Mouse (Mus musculus) G1E (cell line): ENCODE measurements around the gene Il1f5. TPM values are rescaled to one million over a fixed set of nuclear protein-coding genes. Genes with fewer than 3 reads are reported as not detected.

Experiments used
- ATAC-seq: 2 replicates; pipeline ENCODE4 v1.8.0; 2016; ENCODE audit warnings: mild to moderate bottlenecking; ENCODE audit not compliant: insufficient number of reproducible peaks, poor library complexity, low FRiP score, severe bottlenecking; ENCODE audit errors: extremely low read depth
- DNase-seq: peaks from one replicate; pipeline ENCODE4 v3.0.0; 2012; ENCODE audit warnings: low spot score
- H3K27me3 ChIP-seq: 2 replicates; pipeline ENCODE4 v1.6.1; 2012; ENCODE audit warnings: mild to moderate bottlenecking, low read length, inconsistent platforms; ENCODE audit not compliant: insufficient read depth
- H3K36me3 ChIP-seq: replicated peaks from 2 replicates; pipeline ENCODE3; 2012; ENCODE audit warnings: mild to moderate bottlenecking, inconsistent platforms
- H3K4me1 ChIP-seq: 2 replicates; pipeline ENCODE4 v1.6.1; 2012; ENCODE audit warnings: low read depth, low read length, inconsistent platforms, mixed read lengths; ENCODE audit not compliant: insufficient read depth
- H3K4me3 ChIP-seq: 2 replicates; pipeline ENCODE4 v1.5.1; 2012; ENCODE audit warnings: low read depth, mild to moderate bottlenecking, inconsistent platforms, low read length, moderate library complexity, mixed read lengths
- H3K9me3 ChIP-seq: replicated peaks from 2 replicates; pipeline ENCODE4 v1.6.1; 2012; ENCODE audit warnings: inconsistent platforms
- CTCF ChIP-seq: IDR thresholded peaks from 2 replicates; pipeline ENCODE4 v1.5.1; 2012; ENCODE audit warnings: low read depth, low read length, inconsistent platforms, mixed read lengths
- GATA1 ChIP-seq: IDR thresholded peaks from 2 replicates; pipeline ENCODE4 v1.6.1; 2012; ENCODE audit warnings: borderline replicate concordance, low read length, inconsistent platforms, mixed read lengths
- GATA2 ChIP-seq: IDR thresholded peaks from 2 replicates; pipeline ENCODE4 v1.6.1; 2012; ENCODE audit warnings: low read depth, low read length, inconsistent platforms, borderline replicate concordance
- POLR2AphosphoS5 ChIP-seq: IDR thresholded peaks from 2 replicates; pipeline ENCODE4 v1.6.1; 2012; ENCODE audit warnings: low read depth, low read length, inconsistent platforms; ENCODE audit not compliant: insufficient replicate concordance
- TAL1 ChIP-seq: conservative IDR thresholded peaks from 2 replicates; pipeline ENCODE4 v1.6.1; 2012; ENCODE audit warnings: low read depth, low read length, inconsistent platforms, mixed read lengths
- polyA plus RNA-seq: library from polyadenylated mRNA; stranded (reverse); fragments of >175 nt; gene quantifications from 2 replicates; pipeline ENCODE4 v1.2.3, GENCODE M21; 2012
- total RNA-seq, 2 experiments: library from RNA; stranded (forward) in 1 of 2; stranded (reverse) in 1 of 2; fragments of 200-1000 nt in 1 of 2; fragments of >200 nt in 1 of 2; fragmentation: Nextera tagmentation in 1 of 2; gene quantifications; 2 replicates each; pipeline ENCODE4 v1.2.3; 2014 to 2017

Gene Il1f5
- total RNA-seq (2014; fragmentation: Nextera tagmentation), result not detected in 2 replicates
- 0.22 and 0.41 TPM in 2 replicates for total RNA-seq (2017)
- not detected in 2 replicates for polyA plus RNA-seq

DNA sequence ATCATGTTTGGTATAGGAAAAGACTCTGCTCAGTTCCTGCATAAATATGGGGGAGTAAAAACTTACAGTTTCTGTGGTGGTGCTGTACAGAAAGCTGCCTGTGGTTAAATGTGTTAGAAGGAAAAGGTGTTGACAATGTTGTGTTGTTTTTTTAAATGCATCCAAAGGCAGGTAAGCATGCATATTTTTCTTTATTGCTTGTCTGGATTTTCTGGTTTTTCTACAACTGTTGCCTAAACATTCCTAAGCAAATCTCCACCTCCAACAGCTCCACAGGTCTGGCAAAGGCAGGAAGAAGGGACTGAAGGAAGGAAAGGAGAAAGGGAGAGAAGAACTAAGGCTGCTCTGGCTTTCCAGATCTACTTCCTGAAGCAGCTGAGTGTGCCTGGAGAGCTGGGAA is at the start of gene Il1f5:
TSS of gene Il1f5 (plus strand) at position 301 of the 400 bp plus-strand sequence.
- Histone ChIP-seq H3K4me1 (no peaks in the 10 kb centered on the region), H3K36me3 (no peaks in the 10 kb centered on the region), H3K9me3 (no peaks in the 10 kb centered on the region), H3K27me3 (no peaks in the 10 kb centered on the region), H3K4me3 (no peak within 1 kb of the TSS)
- ATAC-seq (no peak), DNase-seq (no peak)
- TF ChIP-seq GATA2 (no peak), GATA1 (no peak), POLR2AphosphoS5 (no peak), TAL1 (no peak), CTCF (no peak)

DNA sequence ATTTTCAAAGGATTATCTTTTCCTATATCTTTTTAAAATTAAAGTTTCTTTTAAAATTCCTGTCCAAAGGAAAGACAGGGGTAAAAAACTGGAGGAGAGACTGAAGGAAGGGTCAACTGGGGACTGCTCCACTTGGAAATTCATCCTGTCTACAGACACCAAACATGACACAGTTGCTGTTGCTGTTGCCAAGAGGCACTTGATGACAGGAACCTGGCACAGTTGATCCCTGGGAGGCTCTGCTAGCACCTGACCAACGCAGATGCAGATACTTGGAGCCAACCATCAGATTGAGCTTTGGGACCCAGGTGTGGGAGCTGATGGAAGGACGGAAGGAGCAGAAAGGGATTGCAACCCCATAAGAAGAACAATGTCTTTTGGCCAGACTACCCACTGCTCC is 49.6 kb upstream of the Il1f5 start:
- H3K4me1 ChIP-seq, result no peaks in the 10 kb centered on the region
- DNase-seq, result no peak
- ATAC-seq, result no peak
- H3K4me3 ChIP-seq, result no peak overlapping the region
- 0 out of 2 replicates have a peak, but pooled peaks cover 3% of the 10 kb centered on the region for H3K27me3 ChIP-seq
- no peak for TF ChIP-seq GATA1
- no peak for TF ChIP-seq CTCF
- TF ChIP-seq GATA2, result no peak
- no peak for TF ChIP-seq POLR2AphosphoS5
- TF ChIP-seq TAL1, result no peak
- H3K9me3 ChIP-seq, result no peaks in the 10 kb centered on the region
- H3K36me3 ChIP-seq, result no peaks in the 10 kb centered on the region

DNA sequence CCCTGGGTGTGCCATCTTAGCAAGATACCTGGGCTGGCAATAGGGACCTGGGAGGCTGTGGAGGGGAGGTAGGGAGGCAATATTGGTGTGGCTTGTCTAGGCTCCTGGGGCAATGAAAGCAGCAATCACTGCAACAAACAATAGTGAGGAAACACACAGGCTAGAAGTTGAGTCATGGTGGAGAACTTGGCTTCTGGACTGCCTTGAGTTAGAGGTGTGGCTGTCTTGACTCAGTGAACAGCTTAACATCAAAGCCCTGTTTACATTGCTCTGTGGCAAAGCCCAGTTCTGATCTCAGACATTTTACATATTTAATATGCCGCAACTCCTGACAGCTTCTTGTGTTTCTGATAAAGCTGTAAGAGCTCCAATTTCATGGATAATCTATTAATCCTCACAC is 9.3 kb upstream of the Il1f5 start:
- Histone ChIP-seq H3K4me1 (no peaks in the 10 kb centered on the region), H3K4me3 (no peak overlapping the region), H3K9me3 (no peaks in the 10 kb centered on the region), H3K36me3 (no peaks in the 10 kb centered on the region), H3K27me3 (no peaks in the 10 kb centered on the region)
- TF ChIP-seq CTCF, result no peak
- no peak for TF ChIP-seq POLR2AphosphoS5
- no peak for TF ChIP-seq GATA2
- TF ChIP-seq GATA1, result no peak
- no peak for TF ChIP-seq TAL1
- ATAC-seq, result no peak
- DNase-seq, result no peak

DNA sequence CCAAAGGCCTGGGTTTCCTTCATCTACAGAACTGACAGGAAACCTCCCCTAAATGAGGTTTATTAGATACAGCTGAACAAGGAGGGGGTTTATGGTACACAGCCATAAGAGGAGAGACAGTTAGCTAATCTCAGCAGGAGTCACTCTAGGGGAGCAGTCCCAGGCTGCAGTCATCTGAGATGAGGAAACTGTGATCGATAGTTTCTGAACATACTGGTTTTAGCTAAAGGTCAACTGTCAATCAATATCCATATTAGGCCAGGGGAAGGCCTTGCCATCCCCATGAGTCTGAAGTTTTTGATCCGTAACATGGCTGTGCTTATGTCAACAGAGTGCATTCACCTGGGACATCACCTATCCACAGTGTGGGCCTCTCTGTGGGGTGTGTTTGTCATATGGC is 3.1 kb upstream of the Il1f5 start:
- ATAC-seq (no peak), DNase-seq (no peak)
- no peaks in the 10 kb centered on the region for H3K27me3 ChIP-seq
- no peaks in the 10 kb centered on the region for H3K36me3 ChIP-seq
- no peaks in the 10 kb centered on the region for H3K4me1 ChIP-seq
- no peak overlapping the region for H3K4me3 ChIP-seq
- H3K9me3 ChIP-seq, result no peaks in the 10 kb centered on the region
- TF ChIP-seq GATA1, result no peak

DNA sequence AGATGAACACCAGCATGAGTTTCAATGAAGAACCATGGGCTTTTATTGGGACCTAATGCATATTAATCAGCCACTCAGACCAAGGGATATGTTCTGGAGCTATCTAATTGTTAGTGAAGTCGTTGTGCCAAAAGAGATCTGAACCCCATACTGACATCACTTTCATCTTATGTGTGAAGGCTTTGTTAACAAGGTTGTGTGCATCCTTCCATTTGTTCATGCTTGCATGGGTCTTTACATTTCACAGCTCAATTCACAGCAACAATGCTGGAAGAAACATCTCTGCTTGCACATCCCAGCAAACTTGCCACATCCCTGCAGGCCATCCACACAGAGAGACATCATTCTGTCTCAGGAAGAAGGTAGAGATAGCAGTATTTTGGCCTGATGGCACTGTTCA is 1.6 kb upstream of the Il1f5 start:
- no peak for ATAC-seq
- no peaks in the 10 kb centered on the region for H3K27me3 ChIP-seq
- H3K9me3 ChIP-seq, result no peaks in the 10 kb centered on the region
- H3K4me1 ChIP-seq, result no peaks in the 10 kb centered on the region
- no peak overlapping the region for H3K4me3 ChIP-seq
- H3K36me3 ChIP-seq, result no peaks in the 10 kb centered on the region
- TF ChIP-seq GATA1 (no peak), GATA2 (no peak), CTCF (no peak)
- DNase-seq, result no peak

DNA sequence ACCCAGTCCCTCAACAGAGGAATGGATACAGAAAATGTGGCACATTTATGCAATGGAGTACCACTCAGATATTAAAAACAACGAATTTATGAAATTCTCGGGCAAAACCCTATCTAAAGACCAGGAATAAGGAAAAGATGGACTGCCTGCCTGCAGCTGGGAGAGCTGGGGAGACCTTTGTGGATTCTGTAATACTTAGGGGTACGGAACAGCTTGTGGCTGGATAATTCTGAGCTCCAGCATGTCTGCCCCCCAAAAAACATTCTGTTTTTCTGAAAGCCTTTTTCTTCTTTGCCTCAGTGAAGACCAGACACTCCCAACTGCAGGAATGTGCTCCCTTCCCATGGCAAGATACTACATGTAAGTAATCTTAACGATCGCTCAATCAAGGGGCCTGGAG is 14.1 kb downstream of the Il1f5 start, which contains the start of gene Il1f10:
TSS of gene Il1f10 (plus strand) at position 301 of the 400 bp plus-strand sequence.
- Histone ChIP-seq H3K27me3 (no peaks in the 10 kb centered on the region), H3K36me3 (no peaks in the 10 kb centered on the region), H3K9me3 (no peaks in the 10 kb centered on the region), H3K4me3 (no peak within 1 kb of the TSS), H3K4me1 (no peaks in the 10 kb centered on the region)
- ATAC-seq, result no peak
- no peak for DNase-seq
- no peak for TF ChIP-seq CTCF
- TF ChIP-seq TAL1, result no peak
- no peak for TF ChIP-seq GATA1
- TF ChIP-seq POLR2AphosphoS5, result no peak
- no peak for TF ChIP-seq GATA2

DNA sequence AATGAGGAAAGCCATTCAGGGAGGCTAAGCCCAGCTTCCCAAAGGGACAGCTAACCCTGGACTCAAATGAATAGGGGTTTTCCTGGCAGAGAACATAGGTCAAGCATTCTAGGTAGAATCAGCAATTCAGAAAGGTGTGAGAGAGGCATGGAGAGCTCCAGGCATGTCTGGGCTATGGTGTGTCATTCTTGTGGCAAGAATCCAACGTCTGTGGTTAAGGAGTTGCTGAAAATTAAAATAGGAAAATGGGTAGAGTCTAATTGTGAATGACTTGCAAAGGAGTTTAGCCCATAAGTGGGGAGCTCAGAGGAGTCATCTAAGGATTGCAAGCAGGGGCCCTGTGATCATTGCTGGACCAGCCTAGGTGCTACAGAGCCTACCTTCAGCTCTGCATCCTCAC is 17.9 kb downstream of the Il1f5 start:
- Histone ChIP-seq H3K27me3 (no peaks in the 10 kb centered on the region), H3K4me3 (no peak overlapping the region), H3K9me3 (no peaks in the 10 kb centered on the region), H3K4me1 (no peaks in the 10 kb centered on the region), H3K36me3 (no peaks in the 10 kb centered on the region)
- DNase-seq, result no peak
- no peak for ATAC-seq
- TF ChIP-seq TAL1, result no peak
- no peak for TF ChIP-seq GATA2
- TF ChIP-seq POLR2AphosphoS5, result no peak
- no peak for TF ChIP-seq GATA1
- no peak for TF ChIP-seq CTCF
